Mouse (Mus musculus) spleen, postnatal 4 days (tissue): ENCODE measurements around the gene B4galt5.
"Not testable (repeated sequence)": the region's sequence is repeated elsewhere in the genome, so short reads cannot be mapped to it uniquely, and the experiment has no call there.

Experiments
- DNase-seq, 2 experiments: peaks; one replicate each; pipeline ENCODE4 v3.0.0; 2022; ENCODE audit warnings: low spot score in 2 of 2

Gene B4galt5

GRCm38 (mm10) chr2:167348376-167349282, at the start of gene B4galt5:
Gene B4galt5, minus strand, starts transcription at chr2:167349183.
- no peak for DNase-seq

- DNase-seq = not testable (repeated sequence)
These were observed 47.4 kb upstream of the B4galt5 start for GRCm38 (mm10) chr2:167396420-167396819.

GRCm38 (mm10) chr2:167394426-167394825, 45.4 kb upstream of the B4galt5 start:
- no peak for DNase-seq

- no peak for DNase-seq
These were observed 38.0 kb upstream of the B4galt5 start for GRCm38 (mm10) chr2:167386998-167387397.

GRCm38 (mm10) chr2:167386456-167386855, 37.5 kb upstream of the B4galt5 start:
- no peak for DNase-seq

- peak in 1 of 2 experiments; percentile 26 for DNase-seq
These were observed 34.7 kb upstream of the B4galt5 start for GRCm38 (mm10) chr2:167383666-167384083.

GRCm38 (mm10) chr2:167382389-167382788, 33.4 kb upstream of the B4galt5 start:
- DNase-seq = no peak

GRCm38 (mm10) chr2:167381596-167381995, 32.6 kb upstream of the B4galt5 start:
- DNase-seq = peak in 1 of 2 experiments; percentile 39

- no peak for DNase-seq
These were observed 31.8 kb upstream of the B4galt5 start for GRCm38 (mm10) chr2:167380615-167381285.

- DNase-seq = no peak
These were observed 30.0 kb upstream of the B4galt5 start for GRCm38 (mm10) chr2:167378972-167379371.

- DNase-seq = no peak
These were observed 28.7 kb upstream of the B4galt5 start for GRCm38 (mm10) chr2:167377697-167378096.

GRCm38 (mm10) chr2:167376160-167376564, 27.2 kb upstream of the B4galt5 start:
- DNase-seq = peak in 1 of 2 experiments; percentile 34

- no peak for DNase-seq
These were observed 26.7 kb upstream of the B4galt5 start for GRCm38 (mm10) chr2:167375688-167376087.

GRCm38 (mm10) chr2:167375135-167375534, 26.2 kb upstream of the B4galt5 start:
- peak in 1 of 2 experiments; percentile 28 for DNase-seq

- DNase-seq = no peak
These were observed 25.3 kb upstream of the B4galt5 start for GRCm38 (mm10) chr2:167374191-167374805.

- DNase-seq = no peak
These were observed 24.3 kb upstream of the B4galt5 start for GRCm38 (mm10) chr2:167373266-167373665.

- no peak for DNase-seq
These were observed 22.5 kb upstream of the B4galt5 start for GRCm38 (mm10) chr2:167371506-167371905.

GRCm38 (mm10) chr2:167368328-167368727, 19.3 kb upstream of the B4galt5 start:
- DNase-seq = peak; percentile 76 to 83

GRCm38 (mm10) chr2:167367777-167368281, 18.8 kb upstream of the B4galt5 start:
- peak in 1 of 2 experiments; percentile 42 for DNase-seq

- peak in 1 of 2 experiments; percentile 36 for DNase-seq
These were observed 18.3 kb upstream of the B4galt5 start for GRCm38 (mm10) chr2:167367325-167367724.

GRCm38 (mm10) chr2:167365063-167365462, 16.1 kb upstream of the B4galt5 start:
- no peak for DNase-seq
